Mouse (Mus musculus) bone marrow macrophage, adult 2 months (primary cell): Measurements from ENCODE around the gene Actl7a. TPM values are rescaled to one million over a fixed set of nuclear protein-coding genes. Genes with fewer than 3 reads are reported as not detected.

Source experiments
- H3K27ac ChIP-seq: 2 replicates; pipeline ENCODE4 v1.5.1; 2012; ENCODE audit warnings: low read depth, low read length; ENCODE audit not compliant: insufficient read depth
- H3K4me1 ChIP-seq: 2 replicates; pipeline ENCODE4 v1.6.1; 2012; ENCODE audit warnings: low read length; ENCODE audit not compliant: control insufficient read depth, insufficient read depth
- H3K4me3 ChIP-seq: 2 replicates; pipeline ENCODE4 v1.5.1; 2012; ENCODE audit warnings: mild to moderate bottlenecking, low read length, moderate library complexity; ENCODE audit not compliant: insufficient read depth
- CTCF ChIP-seq: IDR thresholded peaks from 2 replicates; pipeline ENCODE4 v1.5.1; 2012; ENCODE audit warnings: low read depth, mild to moderate bottlenecking, low read length, moderate library complexity
- POLR2A ChIP-seq: IDR thresholded peaks from 2 replicates; pipeline ENCODE4 v1.6.1; 2012; ENCODE audit warnings: mild to moderate bottlenecking, low read depth, low read length, borderline replicate concordance
- polyA plus RNA-seq: library from polyadenylated mRNA; stranded (reverse); fragments of >200 nt; gene quantifications from 2 replicates; pipeline ENCODE4 v1.2.4, GENCODE M21; 2012; ENCODE audit not compliant: missing spikeins, insufficient read depth, insufficient read length

Gene Actl7a
- polyA plus RNA-seq, 1 experiment, result not detected

GRCm38 (mm10) chr4:56721469-56721868 is 21.7 kb upstream of the Actl7a start:
- H3K4me3 ChIP-seq, result no peak overlapping the region
- no peaks in the 10 kb centered on the region for H3K4me1 ChIP-seq
- H3K27ac ChIP-seq, result no peak overlapping the region
- TF ChIP-seq CTCF (no peak), POLR2A (no peak)

- TF ChIP-seq POLR2A (no peak), CTCF (no peak)
- no peak overlapping the region for H3K4me3 ChIP-seq
- no peaks in the 10 kb centered on the region for H3K4me1 ChIP-seq
- no peak overlapping the region for H3K27ac ChIP-seq
Measured at GRCm38 (mm10) chr4:56722346-56722745, 20.9 kb upstream of the Actl7a start.

GRCm38 (mm10) chr4:56723237-56723636 is 20.0 kb upstream of the Actl7a start:
- H3K27ac ChIP-seq, result no peak overlapping the region
- TF ChIP-seq CTCF (no peak), POLR2A (no peak)
- no peaks in the 10 kb centered on the region for H3K4me1 ChIP-seq
- H3K4me3 ChIP-seq, result no peak overlapping the region

GRCm38 (mm10) chr4:56725839-56726238 is 17.4 kb upstream of the Actl7a start:
- Histone ChIP-seq H3K4me3 (no peak overlapping the region), H3K27ac (no peak overlapping the region), H3K4me1 (no peaks in the 10 kb centered on the region)
- TF ChIP-seq POLR2A (no peak), CTCF (peak; percentile 20; the same call in 1 of the 2 replicates)

- Histone ChIP-seq H3K4me1 (no peaks in the 10 kb centered on the region), H3K4me3 (no peak within 1 kb of the TSS), H3K27ac (no peak within 1 kb of the TSS)
- TF ChIP-seq POLR2A (no peak), CTCF (no peak)
Measured at GRCm38 (mm10) chr4:56740020-56740485, 3.2 kb upstream of the Actl7a start, which contains the start of gene Gm26657. TSS of gene Gm26657 (plus strand) at chr4:56740070.

- TF ChIP-seq CTCF (no peak), POLR2A (no peak)
- Histone ChIP-seq H3K4me1 (no peaks in the 10 kb centered on the region), H3K4me3 (no peak overlapping the region), H3K27ac (no peak overlapping the region)
Measured at GRCm38 (mm10) chr4:56740611-56741010, 2.6 kb upstream of the Actl7a start.

- Histone ChIP-seq H3K4me1 (no peaks in the 10 kb centered on the region), H3K4me3 (no peak within 1 kb of the TSS), H3K27ac (no peak within 1 kb of the TSS)
- no peak for TF ChIP-seq POLR2A
- no peak for TF ChIP-seq CTCF
Measured at GRCm38 (mm10) chr4:56741041-56741493, 2.1 kb upstream of the Actl7a start, which contains the start of gene Actl7b. TSS of gene Actl7b (minus strand) at chr4:56741443.

- H3K27ac ChIP-seq, result no peak overlapping the region
- H3K4me1 ChIP-seq, result no peaks in the 10 kb centered on the region
- TF ChIP-seq CTCF (no peak), POLR2A (no peak)
- H3K4me3 ChIP-seq, result no peak overlapping the region
Measured at GRCm38 (mm10) chr4:56742698-56743097, 515 bp upstream of the Actl7a start.

- TF ChIP-seq POLR2A (no peak), CTCF (no peak)
- no peak overlapping the region for H3K4me3 ChIP-seq
- no peak overlapping the region for H3K27ac ChIP-seq
Measured at GRCm38 (mm10) chr4:56746345-56746744, 3.1 kb downstream of the Actl7a start.

GRCm38 (mm10) chr4:56747456-56747855 is 4.2 kb downstream of the Actl7a start:
- TF ChIP-seq POLR2A, result no peak
- TF ChIP-seq CTCF, result no peak
- no peaks in the 10 kb centered on the region for H3K4me1 ChIP-seq
- H3K4me3 ChIP-seq, result no peak overlapping the region

More at GRCm38 (mm10) chr4:56746345-56746744, 3.1 kb downstream of the Actl7a start:
- H3K4me1 ChIP-seq, result no peaks in the 10 kb centered on the region

More at GRCm38 (mm10) chr4:56747456-56747855, 4.2 kb downstream of the Actl7a start:
- no peak overlapping the region for H3K27ac ChIP-seq
